Mouse (Mus musculus) urinary bladder, postnatal 25 days (tissue): ENCODE measurements around the gene Rtraf.
"Not testable (repeated sequence)": the region's sequence is repeated elsewhere in the genome, so short reads cannot be mapped to it uniquely, and the experiment has no call there.

Experiments used
- DNase-seq: peaks from one replicate; pipeline ENCODE4 v3.0.0; 2022; ENCODE audit warnings: low spot score

The Rtraf gene

DNA sequence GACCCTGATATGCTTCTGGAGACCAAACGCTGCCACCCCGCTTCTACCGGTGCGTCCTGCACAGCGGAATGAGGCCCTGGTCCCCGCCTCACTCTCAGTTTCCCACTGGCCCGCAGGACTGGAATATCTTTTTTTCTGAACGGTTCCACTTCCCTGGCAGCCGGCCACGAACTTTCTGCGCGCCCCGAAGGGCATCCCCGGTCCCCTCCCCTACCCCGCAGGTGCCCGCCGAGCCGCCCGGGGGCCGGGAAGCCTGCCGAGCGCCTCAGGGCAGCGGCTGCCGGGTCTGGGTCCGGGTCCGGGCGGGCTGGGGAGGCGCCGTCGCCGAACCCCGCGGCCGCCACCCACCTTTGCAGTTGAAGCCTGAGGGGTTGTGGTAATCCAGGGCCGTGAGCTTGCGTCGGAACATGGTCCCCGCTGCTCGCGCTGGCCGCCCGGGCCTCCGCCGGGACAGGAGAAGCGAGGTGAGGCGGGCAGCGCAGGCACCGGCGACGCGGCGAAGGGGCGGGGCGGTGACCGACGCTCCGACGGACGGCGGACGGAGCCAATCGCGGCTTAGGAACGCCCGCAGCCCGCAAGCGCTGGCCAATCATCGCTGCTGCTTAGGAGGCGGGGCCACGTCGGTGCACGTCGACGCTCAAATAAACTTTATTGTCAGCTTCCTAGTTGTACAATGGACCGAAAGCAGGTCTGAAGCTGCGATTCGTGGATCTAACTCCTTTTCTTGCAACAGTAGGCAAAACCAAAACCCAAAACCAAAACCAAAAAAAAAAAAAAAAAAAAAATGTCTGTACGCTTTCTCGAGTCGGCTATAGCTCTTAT lies at the start of gene Rtraf:
Gene Rtraf (minus strand): TSS at position 504 of the 822 bp plus-strand sequence.
- peak; percentile 94 for DNase-seq

DNA sequence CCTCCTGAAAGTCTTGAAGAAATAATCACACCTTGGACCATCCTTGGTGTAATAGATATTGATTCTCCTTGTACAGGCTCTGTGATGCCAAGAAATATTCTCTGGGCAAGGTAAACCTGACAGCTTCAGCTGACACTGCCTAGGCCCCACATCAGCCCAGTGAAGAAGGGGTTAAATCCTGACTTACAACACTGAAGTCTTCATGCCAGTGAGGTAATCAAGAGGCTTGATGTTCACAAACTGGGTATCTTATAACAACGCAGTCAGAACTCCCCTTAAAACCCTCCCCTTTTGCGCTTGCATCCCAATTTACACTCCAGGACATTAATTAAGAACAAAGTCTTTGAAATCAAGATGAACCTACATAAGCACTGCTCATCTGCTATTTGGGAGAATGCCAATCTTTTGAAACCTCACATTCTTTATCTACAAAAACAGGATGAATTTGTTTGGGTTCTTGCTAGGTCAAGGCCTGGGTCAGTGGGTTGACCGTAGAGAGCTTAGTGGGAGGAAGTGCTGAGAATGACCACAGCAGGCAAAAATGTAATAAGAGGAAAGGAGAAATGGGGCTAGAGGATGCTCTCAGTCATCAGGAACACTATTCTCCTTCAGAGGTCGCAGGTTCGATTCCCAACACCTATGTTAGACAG lies 43.8 kb upstream of the Rtraf start:
- no peak for DNase-seq

DNA sequence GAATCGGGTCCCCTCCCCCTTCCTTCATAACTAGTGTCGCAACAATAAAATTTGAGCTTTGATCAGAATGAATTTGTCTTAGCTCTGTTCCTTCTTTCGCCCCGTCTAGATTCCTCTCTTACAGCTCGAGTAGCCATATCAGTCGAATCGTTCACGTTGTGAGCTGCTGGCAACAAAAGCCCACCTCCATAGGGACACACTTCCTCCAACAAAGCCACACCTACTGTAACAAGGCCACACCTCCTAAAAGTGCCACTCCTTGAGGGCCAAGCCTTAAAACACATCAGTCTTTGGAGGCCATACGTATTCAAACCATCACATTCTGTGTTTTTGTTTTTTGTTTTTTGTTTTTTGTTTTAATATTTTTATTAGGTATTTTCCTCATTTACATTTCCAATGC lies 41.5 kb upstream of the Rtraf start:
- not testable (repeated sequence) for DNase-seq

DNA sequence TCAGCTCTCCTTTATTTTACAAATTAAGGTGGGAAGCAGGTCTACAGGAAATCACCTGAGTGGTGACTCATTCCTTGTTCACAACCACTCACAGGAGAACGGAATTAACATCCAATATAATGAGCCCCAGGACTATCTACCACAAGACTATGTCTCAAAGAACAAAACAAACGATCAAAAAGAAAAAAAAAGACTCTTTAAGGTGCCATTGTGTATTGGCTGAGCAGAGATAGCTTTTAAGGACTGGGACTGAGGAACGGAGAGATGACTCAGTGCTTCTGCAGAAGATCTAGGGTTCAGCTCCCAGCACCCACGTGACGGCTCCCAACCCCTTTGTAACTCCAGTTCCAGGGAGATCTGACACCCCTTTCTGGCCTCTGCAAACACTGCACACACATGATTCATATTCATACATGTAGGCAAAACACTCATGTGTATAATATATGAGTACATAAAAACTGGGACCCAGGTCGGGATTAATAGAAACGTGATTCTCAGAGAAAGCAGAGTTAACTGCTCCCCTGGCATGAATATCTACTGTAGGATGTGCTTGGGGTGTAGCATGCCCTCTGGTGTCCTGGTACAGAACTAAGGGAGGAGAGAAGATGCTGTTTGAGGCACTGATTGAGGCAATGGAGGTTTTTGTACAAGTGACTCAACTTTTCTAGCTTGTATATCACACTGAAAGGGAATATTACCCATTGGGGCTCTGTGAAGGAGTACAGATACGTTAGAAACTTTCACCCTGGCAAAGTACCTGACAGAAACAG lies 37.9 kb upstream of the Rtraf start:
- no peak for DNase-seq

DNA sequence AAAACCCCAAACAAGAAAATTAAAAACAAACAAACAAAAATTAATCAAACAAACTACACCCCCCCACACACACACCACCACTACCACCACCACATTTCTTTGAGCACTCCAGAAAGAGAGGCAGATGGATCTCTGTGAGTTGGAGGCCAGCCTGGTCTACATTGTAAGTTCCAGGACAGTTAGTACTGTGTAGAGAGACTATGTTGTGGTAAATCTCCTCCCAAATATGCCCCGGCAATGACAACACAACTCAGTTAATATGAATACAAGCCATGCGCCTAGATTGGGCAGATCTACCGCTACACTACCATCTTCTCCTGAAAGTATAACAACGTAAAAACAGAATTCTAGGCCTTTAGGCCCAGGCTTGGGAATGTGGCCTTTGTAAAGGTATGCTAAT lies 36.7 kb upstream of the Rtraf start:
- no peak for DNase-seq

DNA sequence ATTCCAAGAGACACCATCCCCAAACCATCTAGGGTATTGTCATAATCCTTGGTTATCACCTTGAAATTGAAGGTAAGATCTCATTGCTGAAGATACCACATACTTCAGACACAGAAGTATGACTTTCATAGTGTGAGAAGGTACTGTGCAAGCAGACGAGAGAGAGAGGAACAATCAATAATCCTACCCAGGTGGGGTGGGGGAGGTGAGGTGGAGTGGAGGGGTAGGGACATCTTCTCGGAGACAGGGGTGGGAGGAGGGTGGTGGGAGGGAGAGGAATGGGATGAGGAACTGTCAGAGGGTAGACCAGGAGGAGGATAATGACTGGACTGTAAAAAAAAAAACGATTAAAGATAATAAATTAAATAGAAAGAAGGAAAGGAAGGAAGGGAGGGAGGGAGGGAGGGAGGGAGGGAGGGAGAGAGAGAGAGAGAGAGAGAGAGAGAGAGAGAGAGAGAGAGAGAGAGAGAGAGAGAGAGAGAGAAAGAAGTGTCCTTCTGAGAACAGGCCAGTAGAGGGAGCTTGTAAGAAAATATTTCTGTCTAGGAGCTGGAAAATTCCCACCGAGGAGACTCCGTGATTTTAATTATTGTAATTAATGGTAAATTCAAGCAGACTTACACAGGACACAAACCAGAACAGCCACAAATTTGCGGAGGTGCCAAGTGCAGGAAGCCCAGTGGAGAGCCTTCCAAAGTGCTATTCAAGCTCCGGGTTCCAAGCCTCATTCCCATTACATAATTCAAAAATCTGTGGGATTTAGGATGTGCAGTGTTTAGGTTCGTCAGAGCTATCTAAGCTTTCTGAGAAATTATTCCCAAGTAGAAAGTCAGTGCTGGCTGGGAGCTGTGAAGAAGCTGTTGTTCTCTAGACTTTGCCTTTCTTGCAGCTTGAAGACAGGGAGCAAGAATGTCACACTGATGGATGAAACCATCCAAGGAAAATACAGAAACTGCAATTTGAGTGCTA lies 35.5 kb upstream of the Rtraf start:
- DNase-seq = no peak

DNA sequence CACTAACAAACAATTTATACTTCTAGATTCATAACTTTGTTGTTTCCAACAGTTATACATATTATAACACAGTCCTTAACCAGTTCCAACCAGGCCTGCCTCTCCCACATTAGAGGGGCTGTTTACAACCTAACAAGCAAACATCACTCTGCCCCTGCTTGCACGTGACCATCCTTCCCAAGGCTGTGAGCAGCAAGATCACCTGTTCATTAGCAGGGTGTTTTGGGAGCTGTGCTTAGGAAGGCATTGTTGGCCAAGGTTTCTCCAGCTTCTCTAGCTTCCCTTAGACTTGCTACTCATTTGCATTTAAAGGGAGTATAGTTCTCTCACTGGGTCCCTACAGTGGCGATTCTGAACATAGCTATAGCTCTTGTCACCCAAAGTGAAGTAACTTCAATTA lies 34.7 kb upstream of the Rtraf start:
- no peak for DNase-seq

DNA sequence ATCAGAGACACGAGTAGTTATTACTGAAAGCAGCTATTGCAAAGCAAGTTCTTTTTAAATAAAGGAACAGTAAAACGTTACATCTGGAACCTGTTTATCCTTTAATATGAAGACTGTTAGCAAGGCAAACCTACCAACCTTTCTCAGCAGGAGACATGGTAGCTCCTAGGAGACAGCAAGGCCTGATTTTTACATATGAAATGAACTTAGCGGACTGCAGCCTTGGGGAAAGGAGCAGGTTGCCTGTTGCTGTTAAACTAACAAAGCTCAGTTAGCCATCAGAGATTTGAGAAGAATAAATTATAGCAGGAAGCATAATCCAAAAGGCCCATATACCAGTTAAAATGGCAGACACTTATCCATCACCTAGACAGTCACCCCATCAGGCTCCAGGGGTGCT lies 29.8 kb upstream of the Rtraf start:
- DNase-seq = no peak

DNA sequence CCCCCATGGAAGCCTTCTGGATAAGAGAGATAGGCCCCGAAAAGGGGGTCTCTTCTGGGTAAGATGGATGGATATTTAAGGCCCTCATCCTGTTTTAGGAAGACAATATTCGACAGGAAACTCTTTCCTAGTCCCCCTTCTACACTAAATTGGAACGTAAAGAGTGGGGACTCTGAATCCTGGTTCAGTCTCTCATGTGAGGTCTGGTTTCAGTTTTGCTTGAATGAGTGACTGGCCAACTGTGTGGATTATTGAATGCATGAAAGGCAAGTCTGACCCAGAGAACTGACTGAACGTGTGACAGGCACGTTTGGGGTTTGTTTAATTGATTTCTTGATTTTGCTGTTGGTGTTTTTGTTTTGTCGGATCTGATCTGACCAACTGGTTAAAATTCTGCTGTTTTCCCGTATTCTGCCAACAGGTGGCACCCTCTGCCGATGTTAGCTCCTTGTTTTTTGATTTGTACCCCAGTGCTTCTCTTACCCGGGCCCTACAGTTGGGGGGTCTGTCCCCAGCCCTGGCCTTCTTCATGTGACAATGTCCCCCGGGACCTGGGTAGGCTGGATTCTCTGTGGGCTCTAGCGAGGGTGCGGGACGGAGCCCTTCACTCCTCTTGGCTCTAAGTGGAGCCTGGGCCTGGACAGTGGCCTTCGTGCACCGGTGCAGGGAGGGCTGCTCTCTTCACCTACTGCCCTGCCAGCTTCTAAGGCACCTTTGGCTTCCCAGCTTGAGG lies 16.1 kb upstream of the Rtraf start:
- DNase-seq = peak; percentile 41

DNA sequence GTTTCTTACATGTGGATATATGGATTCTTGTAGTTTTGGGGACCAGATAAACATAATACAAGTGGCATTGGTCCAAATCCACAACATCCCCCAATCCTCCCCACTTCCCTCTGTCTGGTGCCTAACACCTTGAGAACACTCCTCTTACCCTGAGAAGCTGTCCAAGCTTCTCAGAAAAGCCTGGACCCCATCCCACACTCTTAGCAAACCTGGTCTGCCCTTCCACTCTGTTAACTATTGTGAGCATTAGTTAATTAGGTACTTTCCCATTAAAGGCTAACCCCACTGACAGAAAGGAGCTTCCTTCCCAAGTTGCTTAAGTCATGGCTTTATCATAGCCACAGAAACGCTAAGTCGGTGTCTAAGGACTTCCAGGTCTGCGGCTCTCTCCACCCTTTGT lies 12.7 kb upstream of the Rtraf start:
- no peak for DNase-seq

DNA sequence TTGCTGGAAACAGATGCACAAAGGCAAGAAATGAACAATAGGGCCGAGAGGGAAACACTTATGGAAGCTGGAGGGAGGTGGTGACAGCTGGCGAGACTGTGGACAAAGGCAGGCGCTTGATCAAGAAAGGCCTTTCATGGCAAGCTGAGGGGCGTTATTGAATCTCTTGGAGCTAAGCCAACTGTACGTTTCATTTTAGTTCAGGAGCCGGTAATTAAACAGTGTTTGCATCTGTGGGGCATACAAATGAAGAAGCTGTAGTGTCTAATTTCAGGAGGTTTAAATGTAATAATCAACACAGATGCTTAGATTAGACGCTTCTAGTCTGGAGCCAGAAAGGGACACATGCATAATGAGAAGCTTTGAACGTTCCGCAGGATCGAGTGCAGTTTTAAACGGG lies 1.9 kb upstream of the Rtraf start:
- no peak for DNase-seq

DNA sequence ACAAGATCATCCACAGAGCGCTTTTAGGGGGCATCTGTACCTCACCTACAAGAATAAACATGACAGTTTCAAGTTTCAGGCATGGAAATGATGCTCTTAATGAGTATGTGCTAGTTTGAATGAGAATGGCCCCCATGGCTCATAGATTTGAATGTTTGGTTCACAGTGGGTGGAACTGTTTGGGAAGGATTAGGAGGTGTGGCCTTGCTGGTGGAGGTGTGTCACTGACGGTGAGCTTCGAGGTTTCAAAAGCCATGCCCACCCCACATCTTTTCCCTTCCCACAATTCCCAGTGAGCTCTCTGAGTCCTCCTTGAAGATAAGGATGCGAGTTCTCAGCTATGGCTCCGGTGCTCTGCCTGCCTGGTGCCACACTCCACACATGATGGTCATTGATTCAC lies 1.9 kb downstream of the Rtraf start:
- DNase-seq = no peak

DNA sequence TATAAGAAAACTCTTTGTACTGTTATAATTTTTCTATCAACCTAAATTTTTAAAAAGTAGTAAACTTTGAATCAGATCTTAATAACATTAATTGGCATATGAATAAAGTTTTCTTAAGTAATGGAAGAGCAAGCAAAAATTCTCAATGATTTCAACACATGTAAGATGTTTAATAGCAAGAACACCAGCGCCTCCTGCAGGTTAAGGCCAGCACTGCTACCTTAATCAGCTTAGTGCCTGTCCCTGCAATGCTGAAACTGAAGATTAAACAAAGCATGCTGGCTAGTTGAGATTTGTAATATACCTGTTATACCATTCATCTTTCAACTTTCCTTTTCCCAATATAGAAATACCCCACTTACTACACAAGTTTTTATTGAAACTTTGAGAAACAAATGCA lies 5.7 kb downstream of the Rtraf start:
- peak; percentile 72 for DNase-seq

DNA sequence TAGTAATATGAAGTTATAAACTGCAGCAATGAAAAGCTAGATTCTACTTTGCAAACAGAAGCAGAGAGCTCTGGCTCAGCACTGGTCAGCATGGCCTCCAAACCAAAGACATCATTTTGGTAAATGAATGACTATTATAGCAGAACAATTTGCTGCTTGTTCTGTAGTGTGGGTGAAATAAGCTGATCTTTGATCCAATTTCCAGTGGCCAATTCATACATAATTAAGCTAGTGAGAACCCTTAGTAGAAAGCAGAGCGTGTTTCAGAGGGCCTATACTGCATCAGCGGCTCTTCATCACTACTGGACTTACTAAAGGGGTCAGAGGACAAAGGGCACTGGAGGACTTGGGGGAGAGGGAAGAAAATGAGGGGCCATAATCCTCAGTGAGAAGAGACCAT lies 10.6 kb downstream of the Rtraf start:
- DNase-seq = no peak

DNA sequence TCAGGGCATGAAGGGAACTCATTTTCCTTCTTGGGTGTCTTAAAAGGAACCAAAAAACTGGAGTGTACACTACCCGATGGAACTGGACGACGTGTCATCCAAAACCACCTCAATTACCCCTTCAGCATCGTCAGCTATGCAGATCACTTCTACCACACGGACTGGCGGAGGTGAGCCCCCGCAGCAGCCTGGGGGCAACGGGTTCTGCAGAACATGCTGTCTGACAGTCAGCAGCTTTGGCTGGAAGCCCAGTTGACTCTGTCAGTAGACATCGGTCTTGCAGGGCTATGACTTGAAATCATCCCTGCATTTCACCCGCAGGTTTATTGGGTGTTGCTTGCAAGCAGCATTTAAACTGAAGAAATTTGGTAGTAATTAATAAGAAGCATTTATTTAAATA lies 13.7 kb downstream of the Rtraf start:
- DNase-seq = no peak

DNA sequence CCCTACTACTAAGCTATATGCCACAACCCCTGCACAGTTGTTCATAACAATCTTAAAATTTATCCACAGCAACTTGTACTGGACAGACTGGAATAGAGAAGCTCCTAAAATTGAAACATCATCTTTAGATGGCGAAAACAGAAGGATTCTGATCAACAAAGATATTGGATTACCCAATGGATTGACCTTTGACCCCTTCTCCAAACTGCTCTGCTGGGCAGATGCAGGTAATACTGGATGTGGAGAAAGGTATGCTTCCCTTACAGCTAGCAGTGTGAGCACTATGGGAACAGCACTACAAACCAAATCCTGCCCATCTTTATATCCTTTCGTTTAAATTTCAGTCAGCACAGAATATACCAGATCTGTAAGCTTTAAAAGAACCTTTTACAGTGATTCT lies 15.8 kb downstream of the Rtraf start:
- no peak for DNase-seq

DNA sequence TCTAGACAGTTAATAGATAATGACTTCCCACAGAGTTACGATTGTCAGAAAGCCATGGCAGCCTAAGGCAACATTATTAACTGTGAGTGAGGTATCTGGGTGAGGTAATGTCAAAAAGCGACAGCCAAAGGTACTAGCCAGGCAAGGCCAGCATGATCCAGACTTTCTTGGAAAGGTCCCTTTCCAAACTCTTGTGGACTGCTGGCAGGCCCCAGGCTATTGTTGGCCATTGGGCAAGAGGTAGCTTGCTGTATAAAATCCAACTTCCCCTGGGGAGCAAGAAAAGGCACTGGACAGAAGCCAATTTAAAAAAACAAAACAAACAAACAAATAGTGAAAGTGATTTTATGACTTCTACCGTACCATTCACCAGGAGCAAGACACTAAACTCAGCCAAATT lies 16.3 kb downstream of the Rtraf start:
- no peak for DNase-seq

DNA sequence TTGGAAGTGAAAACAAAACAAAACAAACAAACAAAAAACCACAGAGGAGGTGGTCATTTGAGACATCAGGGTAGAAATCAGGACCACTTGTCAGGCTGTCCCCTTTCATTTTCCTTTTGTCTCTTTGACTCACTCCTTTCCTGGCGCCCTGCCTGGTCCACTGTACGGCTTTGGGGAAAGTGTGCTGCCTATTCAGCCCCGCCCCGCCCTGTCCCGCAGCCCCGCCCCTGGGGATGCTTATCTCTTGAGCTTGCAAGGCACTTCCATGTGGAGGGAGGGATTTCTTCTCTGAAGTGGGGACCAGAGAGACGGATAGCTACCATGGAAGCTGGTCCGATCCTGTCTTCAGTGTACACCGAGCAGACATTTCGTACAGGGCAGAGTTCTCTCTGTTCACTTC lies 20.0 kb downstream of the Rtraf start:
- DNase-seq = no peak

DNA sequence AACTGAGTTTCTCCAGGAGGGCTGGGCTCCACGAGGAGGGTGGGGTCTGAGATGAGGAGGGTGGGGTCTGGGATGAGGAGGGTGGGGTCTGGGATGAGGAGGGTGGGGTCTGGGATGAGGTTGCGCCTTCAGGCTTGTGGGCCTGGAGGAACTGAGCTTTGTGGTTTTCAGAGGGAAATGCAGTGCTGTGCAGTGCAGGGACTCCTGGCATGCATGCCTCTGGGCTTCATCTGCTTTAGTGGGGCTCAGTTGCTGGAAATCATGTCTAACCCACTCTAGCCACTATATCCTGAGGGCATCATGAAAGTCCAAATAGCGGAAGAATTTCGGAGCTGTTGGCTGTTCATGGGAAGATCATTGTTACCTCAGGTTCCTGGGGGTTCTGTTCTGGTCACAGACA lies 20.4 kb downstream of the Rtraf start:
- no peak for DNase-seq

DNA sequence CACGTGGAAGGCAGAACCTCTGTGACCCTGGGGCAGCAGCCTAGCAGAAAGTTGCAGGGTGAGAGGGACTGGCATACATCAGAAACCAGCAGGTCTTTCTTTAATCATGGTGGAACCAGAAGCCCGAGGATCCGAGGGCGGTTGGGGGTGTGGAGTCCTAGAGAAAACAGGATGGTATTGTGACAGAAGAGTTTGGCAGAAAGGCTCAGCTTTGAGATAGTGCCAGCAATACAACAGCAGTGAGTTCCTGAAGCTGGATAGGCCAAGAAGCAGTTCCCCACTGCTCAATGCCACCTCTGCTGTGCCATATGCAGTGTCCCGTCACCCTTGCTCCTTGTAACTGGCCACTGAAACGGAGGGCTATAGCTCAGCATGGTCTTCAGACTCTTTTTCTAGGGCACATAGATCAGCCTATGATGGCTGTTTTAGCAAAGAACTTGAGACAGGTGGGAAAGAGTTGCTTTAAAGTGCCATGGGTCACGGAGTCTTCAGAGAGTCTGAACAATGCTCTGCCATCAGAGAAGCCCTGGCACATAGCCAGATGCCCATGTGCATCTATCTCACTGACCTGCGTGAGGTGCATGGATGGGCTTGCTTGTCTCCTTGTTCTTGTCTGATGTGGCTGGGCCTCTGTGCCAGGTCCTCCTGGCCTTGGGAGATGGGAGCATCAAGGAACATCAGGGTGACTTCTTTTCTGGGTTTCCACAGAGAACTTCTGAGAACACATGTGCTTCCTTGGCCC lies 22.0 kb downstream of the Rtraf start:
- no peak for DNase-seq
